Mouse (Mus musculus) myocyte (in vitro differentiated cells): ENCODE data around the gene Vps50. TPM values are rescaled to one million over a fixed set of nuclear protein-coding genes. Genes with fewer than 3 reads are reported as not detected.

Experiments used
- H3K27me3 ChIP-seq: one replicate; pipeline ENCODE4 v1.6.1; 2011; ENCODE audit not compliant: control insufficient read depth, insufficient read depth, insufficient read length
- H3K36me3 ChIP-seq: one replicate; pipeline ENCODE4 v1.6.1; 2011; ENCODE audit not compliant: control insufficient read depth, insufficient read depth
- H3K4me2 ChIP-seq: one replicate; pipeline ENCODE4 v1.6.1; 2011; ENCODE audit warnings: low read depth, control low read depth
- H3K4me3 ChIP-seq: one replicate; pipeline ENCODE4 v1.5.1; 2011; ENCODE audit warnings: mild to moderate bottlenecking, control low read depth, moderate library complexity
- H3K79me2 ChIP-seq: one replicate; pipeline ENCODE4 v1.6.1; 2011; ENCODE audit not compliant: control insufficient read depth, insufficient read depth
- H3ac ChIP-seq: one replicate; pipeline ENCODE4 v1.6.1; 2011; ENCODE audit not compliant: control insufficient read depth, insufficient read length
- CEBPB ChIP-seq: IDR thresholded peaks from 2 replicates; pipeline ENCODE4 v1.6.1; 2011; ENCODE audit warnings: mild to moderate bottlenecking, moderate library complexity; ENCODE audit not compliant: poor library complexity, insufficient read depth, severe bottlenecking
- E2F4 ChIP-seq: IDR thresholded peaks from one replicate; pipeline ENCODE4 v1.6.1; 2011; ENCODE audit warnings: mild to moderate bottlenecking, control low read depth, moderate library complexity; ENCODE audit not compliant: insufficient read depth
- MAX ChIP-seq: IDR thresholded peaks from one replicate; pipeline ENCODE4 v1.6.1; 2011; ENCODE audit warnings: low read depth, mild to moderate bottlenecking, control low read depth
- MYOD1 ChIP-seq, 3 experiments: IDR thresholded peaks; one replicate each; pipeline ENCODE4 v1.6.1; 2011; ENCODE audit warnings: control low read depth in 2 of 3, low read depth in 2 of 3, mild to moderate bottlenecking in 2 of 3, moderate library complexity in 1 of 3; ENCODE audit not compliant: insufficient read length in 2 of 3, control insufficient read depth in 1 of 3
- MYOG ChIP-seq, 3 experiments: IDR thresholded peaks; one replicate each; pipeline ENCODE4 v1.6.1; 2011; ENCODE audit warnings: control low read depth in 2 of 3, low read depth in 2 of 3, mild to moderate bottlenecking in 2 of 3; ENCODE audit not compliant: insufficient read length in 2 of 3, control insufficient read depth in 1 of 3, insufficient read depth in 1 of 3
- POLR2A ChIP-seq: IDR thresholded peaks from one replicate; pipeline ENCODE4 v1.6.1; 2011; ENCODE audit warnings: low read depth, mild to moderate bottlenecking, control low read depth, moderate library complexity; ENCODE audit not compliant: insufficient read length
- POLR2AphosphoS2 ChIP-seq: IDR thresholded peaks from one replicate; pipeline ENCODE4 v1.6.1; 2011; ENCODE audit warnings: low read depth, control low read depth; ENCODE audit not compliant: insufficient read length
- REST ChIP-seq: IDR thresholded peaks from one replicate; pipeline ENCODE4 v1.6.1; 2011; ENCODE audit warnings: mild to moderate bottlenecking, control low read depth, moderate library complexity; ENCODE audit not compliant: insufficient read depth, insufficient read length
- SRF ChIP-seq: IDR thresholded peaks from one replicate; pipeline ENCODE4 v1.6.1; 2011; ENCODE audit warnings: low read depth; ENCODE audit not compliant: control insufficient read depth, insufficient read length
- TCF12 ChIP-seq: IDR thresholded peaks from one replicate; pipeline ENCODE4 v1.6.1; 2011; ENCODE audit warnings: mild to moderate bottlenecking, control low read depth; ENCODE audit not compliant: poor library complexity, insufficient read depth, severe bottlenecking
- TCF3 ChIP-seq: IDR thresholded peaks from one replicate; pipeline ENCODE4 v1.6.1; 2011; ENCODE audit warnings: low read depth, control low read depth; ENCODE audit not compliant: insufficient read length
- USF1 ChIP-seq: IDR thresholded peaks from one replicate; pipeline ENCODE4 v1.6.1; 2011; ENCODE audit warnings: low read depth, mild to moderate bottlenecking, control low read depth, moderate library complexity
- polyA plus RNA-seq: library from polyadenylated mRNA; unstranded; fragments of >200 nt; fragmentation: generic; extraction: Trizol; gene quantifications from one replicate; pipeline ENCODE4 v1.2.1, GENCODE M21; 2012; ENCODE audit warnings: missing spikeins

The Vps50 gene
- polyA plus RNA-seq, 1 experiment, result 8.0 TPM

GRCm38 (mm10) chr6:3512611-3513010 is 14.4 kb downstream of the Vps50 start:
- TF ChIP-seq SRF (no peak), TCF12 (no peak), USF1 (no peak)
- Histone ChIP-seq H3K79me2 (peaks cover 18% of the 10 kb centered on the region), H3K36me3 (no peaks in the 10 kb centered on the region), H3K4me3 (no peak overlapping the region), H3ac (no peak overlapping the region), H3K4me2 (no peak overlapping the region), H3K27me3 (no peaks in the 10 kb centered on the region)

- no peak for TF ChIP-seq SRF
- TF ChIP-seq E2F4, result no peak
- no peak for TF ChIP-seq TCF12
- TF ChIP-seq POLR2AphosphoS2, result no peak
- TF ChIP-seq REST, result no peak
- no peak for TF ChIP-seq POLR2A
- no peak for TF ChIP-seq MYOG (IDR thresholded peaks at IDR 0.05; ENCODE audit: control insufficient read depth in 1 of 3, insufficient read depth in 1 of 3, insufficient read length in 2 of 3, low read depth in 2 of 3)
- TF ChIP-seq MYOD1 (IDR thresholded peaks at IDR 0.05; ENCODE audit: control insufficient read depth in 1 of 3, insufficient read length in 2 of 3, low read depth in 2 of 3), result no peak
- TF ChIP-seq USF1, result no peak
- TF ChIP-seq MAX, result no peak
- TF ChIP-seq CEBPB, result no peak
- no peak for TF ChIP-seq TCF3
- no peaks in the 10 kb centered on the region for H3K79me2 ChIP-seq
- no peak overlapping the region for H3K4me2 ChIP-seq
- H3K27me3 ChIP-seq, result no peaks in the 10 kb centered on the region
- H3ac ChIP-seq, result no peak overlapping the region
- H3K36me3 ChIP-seq, result peaks cover 3% of the 10 kb centered on the region
- no peak overlapping the region for H3K4me3 ChIP-seq
Measured at GRCm38 (mm10) chr6:3528198-3528597, 30.0 kb downstream of the Vps50 start.

- no peak overlapping the region for H3K4me2 ChIP-seq
Measured at GRCm38 (mm10) chr6:3531445-3531844, 33.3 kb downstream of the Vps50 start.

DNA sequence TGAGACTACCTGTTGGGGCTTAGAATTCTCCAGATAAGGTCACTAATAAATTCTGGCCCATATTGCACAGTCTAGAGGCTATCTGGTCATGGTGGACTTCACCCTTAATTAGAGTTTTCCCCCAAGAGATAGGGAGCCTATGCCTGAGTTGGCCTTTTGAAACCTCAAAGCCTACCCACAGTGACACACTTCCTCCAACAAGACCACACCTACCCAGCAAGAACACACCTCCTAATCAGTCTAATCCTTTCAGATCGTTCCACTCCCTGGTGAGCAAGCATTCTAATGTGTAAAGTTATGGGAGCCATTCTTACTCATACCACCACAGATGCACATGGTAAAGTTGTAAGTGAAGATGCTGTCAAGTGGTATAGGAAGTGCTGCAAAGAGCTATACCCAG is 37.9 kb downstream of the Vps50 start:
- Histone ChIP-seq H3ac (no peak overlapping the region), H3K4me2 (no peak overlapping the region), H3K36me3 (no peaks in the 10 kb centered on the region), H3K27me3 (no peaks in the 10 kb centered on the region), H3K4me3 (no peak overlapping the region), H3K79me2 (no peaks in the 10 kb centered on the region)
- no peak for TF ChIP-seq POLR2AphosphoS2
- TF ChIP-seq MYOD1 (IDR thresholded peaks at IDR 0.05; ENCODE audit: control insufficient read depth in 1 of 3, insufficient read length in 2 of 3, low read depth in 2 of 3), result no peak
- TF ChIP-seq MAX, result no peak
- TF ChIP-seq USF1, result no peak
- no peak for TF ChIP-seq SRF
- no peak for TF ChIP-seq E2F4
- no peak for TF ChIP-seq POLR2A
- no peak for TF ChIP-seq CEBPB
- no peak for TF ChIP-seq TCF12
- no peak for TF ChIP-seq MYOG (IDR thresholded peaks at IDR 0.05; ENCODE audit: control insufficient read depth in 1 of 3, insufficient read depth in 1 of 3, insufficient read length in 2 of 3, low read depth in 2 of 3)

More at GRCm38 (mm10) chr6:3531445-3531844, 33.3 kb downstream of the Vps50 start:
- peaks cover 3% of the 10 kb centered on the region for H3K36me3 ChIP-seq
- H3ac ChIP-seq, result no peak overlapping the region
- H3K4me3 ChIP-seq, result no peak overlapping the region
- H3K27me3 ChIP-seq, result no peaks in the 10 kb centered on the region
- H3K79me2 ChIP-seq, result no peaks in the 10 kb centered on the region
- TF ChIP-seq USF1 (no peak), SRF (no peak), REST (no peak), E2F4 (no peak), MYOG (IDR thresholded peaks at IDR 0.05; ENCODE audit: control insufficient read depth in 1 of 3, insufficient read depth in 1 of 3, insufficient read length in 2 of 3, low read depth in 2 of 3) (no peak), MAX (no peak), POLR2A (no peak), MYOD1 (IDR thresholded peaks at IDR 0.05; ENCODE audit: control insufficient read depth in 1 of 3, insufficient read length in 2 of 3, low read depth in 2 of 3) (no peak), TCF12 (no peak), CEBPB (no peak), TCF3 (no peak), POLR2AphosphoS2 (no peak)

- Histone ChIP-seq H3K4me2 (no peak overlapping the region), H3K79me2 (no peaks in the 10 kb centered on the region), H3K4me3 (no peak overlapping the region), H3K36me3 (no peaks in the 10 kb centered on the region), H3K27me3 (no peaks in the 10 kb centered on the region), H3ac (no peak overlapping the region)
- TF ChIP-seq E2F4, result no peak
- TF ChIP-seq SRF, result no peak
- TF ChIP-seq TCF3, result no peak
- no peak for TF ChIP-seq MYOG (IDR thresholded peaks at IDR 0.05; ENCODE audit: control insufficient read depth in 1 of 3, insufficient read depth in 1 of 3, insufficient read length in 2 of 3, low read depth in 2 of 3)
Measured at GRCm38 (mm10) chr6:3539470-3539869, 41.3 kb downstream of the Vps50 start.
